Mouse (Mus musculus): ENCODE results near the gene Hcn1.
A peak's percentile ranks its signal among the peaks of the same experiment; 100 is the strongest.

Hcn1 gene

GRCm38 (mm10) chr13:117602181-117602580 lies at the start of gene Hcn1:
Gene Hcn1, plus strand, starts transcription at chr13:117602320.
- peak; percentile 90 for ATAC-seq (ENCODE audit: insufficient number of reproducible peaks, low FRiP score, low TSS enrichment)

DNA sequence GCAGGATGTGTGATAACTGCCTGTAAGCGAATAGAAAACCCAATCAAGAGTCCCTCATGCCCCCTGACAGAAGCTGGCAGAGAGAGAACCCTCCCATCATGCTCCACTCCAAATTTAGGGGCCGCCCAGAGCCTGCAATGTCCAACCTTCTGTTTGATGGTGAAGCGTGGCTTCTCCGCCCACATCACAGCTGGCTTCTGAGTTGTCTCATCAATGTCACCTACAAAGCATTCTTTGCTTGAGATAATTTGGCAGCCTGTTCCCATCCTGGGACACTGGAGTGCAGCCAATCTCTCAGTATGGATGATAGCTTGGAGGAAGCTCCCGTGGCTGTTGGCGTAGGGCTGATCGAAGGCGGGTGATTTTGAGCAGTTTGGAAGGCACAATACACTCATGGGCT lies 34.9 kb upstream of the Hcn1 start:
- ATAC-seq (ENCODE audit: insufficient number of reproducible peaks, low FRiP score, low TSS enrichment) = peak; percentile 49

DNA sequence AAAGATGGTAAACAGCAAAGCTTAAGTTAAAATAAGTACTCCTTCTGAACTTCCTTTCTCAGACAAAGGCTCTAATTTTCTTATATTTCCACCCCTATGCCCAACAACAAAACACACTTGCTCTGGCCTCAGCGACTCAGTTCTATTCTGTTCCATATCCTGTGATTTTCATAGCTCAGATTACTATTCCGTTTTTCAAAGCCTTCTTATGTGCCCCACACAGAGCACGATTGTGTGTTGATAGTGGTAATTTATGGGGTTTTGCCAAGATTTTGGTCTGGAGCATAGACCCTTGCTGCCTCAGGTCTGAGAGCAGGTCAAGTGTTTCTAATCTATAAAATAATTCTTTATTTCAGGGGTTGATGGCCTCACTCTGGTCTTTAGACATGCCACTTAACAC lies 30.4 kb upstream of the Hcn1 start:
- no peak for ATAC-seq (ENCODE audit: insufficient number of reproducible peaks, low FRiP score, low TSS enrichment)

- ATAC-seq (ENCODE audit: insufficient number of reproducible peaks, low FRiP score, low TSS enrichment) = no peak
Measured at GRCm38 (mm10) chr13:117594494-117595182, 7.5 kb upstream of the Hcn1 start.

GRCm38 (mm10) chr13:117595183-117595532 lies 7.0 kb upstream of the Hcn1 start:
- ATAC-seq (ENCODE audit: insufficient number of reproducible peaks, low FRiP score, low TSS enrichment) = no peak

DNA sequence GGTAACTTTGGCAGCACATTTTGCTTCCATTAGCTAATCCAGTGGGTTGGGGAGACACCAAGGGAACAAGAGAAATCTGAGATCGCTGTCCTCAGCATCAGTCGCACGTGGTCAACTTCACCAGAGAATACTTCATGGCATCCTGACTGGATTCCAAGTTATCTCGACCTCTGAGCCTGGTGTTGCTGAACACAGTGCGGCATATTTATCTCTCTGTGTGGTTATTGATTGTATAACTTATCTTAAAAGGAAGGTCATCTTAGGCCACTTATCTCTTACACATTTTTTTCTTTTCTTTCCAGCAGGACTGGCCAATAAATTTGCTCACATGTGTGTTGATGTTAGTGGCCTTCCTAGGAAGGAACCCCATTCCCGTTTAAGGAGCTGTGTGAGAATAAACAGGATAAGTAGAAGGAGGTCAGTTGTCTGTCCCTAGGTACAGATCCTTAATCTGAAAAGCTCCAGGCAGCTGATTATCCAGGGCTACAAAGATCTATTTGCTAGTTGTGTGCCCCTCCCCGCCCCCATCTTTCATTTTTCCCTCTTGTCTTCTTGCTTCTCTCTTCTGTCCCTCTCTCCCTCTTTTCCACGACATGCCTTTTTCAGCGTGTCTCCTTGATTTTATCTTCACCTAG lies 672 bp upstream of the Hcn1 start:
- no peak for ATAC-seq (ENCODE audit: insufficient number of reproducible peaks, low FRiP score, low TSS enrichment)

- ATAC-seq (ENCODE audit: insufficient number of reproducible peaks, low FRiP score, low TSS enrichment) = peak; percentile 53
Measured at GRCm38 (mm10) chr13:117602617-117603358, 668 bp downstream of the Hcn1 start.

- no peak for ATAC-seq (ENCODE audit: insufficient number of reproducible peaks, low FRiP score, low TSS enrichment)
Measured at GRCm38 (mm10) chr13:117603421-117603820, 1.3 kb downstream of the Hcn1 start.

DNA sequence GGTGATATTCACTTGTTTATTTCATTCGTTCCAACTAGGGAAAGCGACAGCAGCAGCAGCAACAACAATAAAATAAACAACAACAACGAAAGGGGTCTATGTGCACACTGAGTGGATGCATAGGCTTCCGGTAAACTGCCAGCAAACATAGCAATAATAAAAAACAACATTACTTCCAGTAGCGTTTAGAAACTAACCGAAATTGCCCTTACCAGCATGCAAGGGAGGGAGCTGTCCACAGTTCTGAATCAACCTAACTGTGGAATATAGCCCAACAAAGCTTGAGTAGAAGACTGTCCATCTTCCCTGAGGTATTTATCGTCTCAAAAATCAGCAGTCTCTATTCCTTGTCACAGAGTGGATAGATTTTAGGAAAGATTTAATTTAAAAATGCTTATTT lies 2.0 kb downstream of the Hcn1 start:
- no peak for ATAC-seq (ENCODE audit: insufficient number of reproducible peaks, low FRiP score, low TSS enrichment)

DNA sequence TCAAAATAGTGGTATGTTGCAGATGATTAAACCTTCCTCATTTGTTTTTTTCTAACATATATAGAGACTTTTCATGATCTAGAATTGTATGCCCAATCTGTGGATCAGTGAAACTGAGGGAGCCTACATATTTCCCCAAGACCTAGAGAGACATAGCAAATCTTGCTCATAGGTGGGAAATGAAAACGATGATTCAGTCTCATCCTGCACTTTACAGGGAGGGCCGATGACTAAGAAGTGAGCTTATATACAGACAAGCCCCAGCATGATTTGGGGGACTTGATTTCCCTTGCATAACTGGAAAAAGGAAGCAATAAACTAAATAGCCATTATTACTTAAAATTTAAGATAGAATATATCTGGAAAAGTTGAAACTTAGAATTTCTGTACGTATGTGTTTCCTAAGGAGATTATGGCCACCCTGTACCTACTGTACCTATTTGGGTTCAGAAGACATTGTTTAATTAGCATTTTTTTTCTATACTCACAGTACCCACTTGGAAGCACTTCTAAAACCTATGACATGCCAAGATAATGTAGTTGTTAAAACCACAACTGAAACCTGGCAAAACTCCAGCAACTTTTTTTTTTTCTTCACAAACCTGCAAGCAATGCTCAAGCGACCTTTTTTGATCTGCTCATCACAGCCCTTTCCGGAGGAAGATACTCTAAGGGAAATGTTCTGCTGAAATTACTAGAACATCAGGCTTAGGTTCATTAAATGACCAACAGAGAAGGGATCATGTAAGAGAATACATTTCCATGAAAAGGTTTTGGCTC lies 3.0 kb downstream of the Hcn1 start:
- ATAC-seq (ENCODE audit: insufficient number of reproducible peaks, low FRiP score, low TSS enrichment) = no peak

DNA sequence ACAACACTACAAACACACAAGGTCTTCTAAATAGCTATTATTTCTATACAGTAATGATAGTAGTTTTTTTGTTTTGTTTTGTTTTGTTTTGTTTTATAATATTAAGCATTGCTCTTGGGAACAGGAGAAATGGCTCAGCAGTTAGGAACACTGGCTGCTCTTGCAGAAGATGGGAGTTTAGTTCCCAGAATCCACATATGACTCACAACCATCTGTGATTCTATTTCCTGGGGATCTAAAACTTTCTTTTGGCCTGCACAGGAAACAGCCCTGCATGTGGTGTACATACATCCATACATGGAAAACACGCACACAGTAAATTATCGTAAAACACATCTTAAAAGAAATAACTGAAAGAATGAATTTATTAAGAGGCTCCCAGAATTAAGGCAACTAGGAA lies 9.8 kb downstream of the Hcn1 start:
- ATAC-seq (ENCODE audit: insufficient number of reproducible peaks, low FRiP score, low TSS enrichment) = no peak

GRCm38 (mm10) chr13:117619544-117619943 lies 17.4 kb downstream of the Hcn1 start:
- ATAC-seq (ENCODE audit: insufficient number of reproducible peaks, low FRiP score, low TSS enrichment) = no peak

GRCm38 (mm10) chr13:117657501-117657900 lies 55.4 kb downstream of the Hcn1 start:
- no peak for ATAC-seq (ENCODE audit: insufficient number of reproducible peaks, low FRiP score, low TSS enrichment)

- peak; percentile 94 for ATAC-seq (ENCODE audit: insufficient number of reproducible peaks, low FRiP score, low TSS enrichment)
Measured at GRCm38 (mm10) chr13:117658414-117659175, 56.5 kb downstream of the Hcn1 start.

- no peak for ATAC-seq (ENCODE audit: insufficient number of reproducible peaks, low FRiP score, low TSS enrichment)
Measured at GRCm38 (mm10) chr13:117659511-117659910, 57.4 kb downstream of the Hcn1 start.

DNA sequence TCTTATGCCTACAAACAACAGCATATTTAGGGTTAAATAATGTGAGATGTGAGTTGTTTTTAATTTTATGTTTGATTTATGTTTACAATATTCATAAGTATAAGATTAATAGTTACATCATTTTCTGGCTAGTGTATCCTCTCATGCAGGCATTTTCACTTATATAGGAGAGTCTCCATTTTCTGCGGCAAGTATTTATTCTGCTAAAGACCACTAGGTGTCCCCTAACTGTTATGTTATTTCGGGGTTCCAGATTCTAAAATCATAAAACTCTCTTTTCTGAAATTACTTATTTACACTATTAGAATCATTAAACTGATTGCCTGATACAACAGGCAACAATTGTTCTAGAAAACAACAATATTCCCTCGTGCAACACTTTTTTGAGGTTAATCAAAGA lies 60.5 kb downstream of the Hcn1 start:
- ATAC-seq (ENCODE audit: insufficient number of reproducible peaks, low FRiP score, low TSS enrichment) = no peak

GRCm38 (mm10) chr13:117669303-117669702 lies 67.2 kb downstream of the Hcn1 start:
- ATAC-seq (ENCODE audit: insufficient number of reproducible peaks, low FRiP score, low TSS enrichment) = no peak

DNA sequence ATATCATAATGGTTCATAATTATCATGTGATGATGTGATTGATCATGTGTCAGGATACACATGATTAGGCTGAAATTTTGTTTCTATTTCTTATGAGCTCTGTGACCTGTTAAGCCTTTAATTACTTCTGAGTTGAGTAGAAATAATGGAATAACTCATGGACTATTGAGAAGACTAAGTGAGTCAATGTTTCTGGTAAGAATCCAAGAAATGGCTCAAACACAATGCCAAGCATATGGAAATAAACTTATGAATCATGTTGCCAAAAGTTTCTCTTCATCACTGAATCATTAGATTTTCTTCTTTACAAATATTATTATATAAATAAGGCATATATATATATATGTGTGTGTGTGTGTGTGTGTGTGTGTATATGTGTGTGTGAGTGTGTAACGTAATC lies 69.7 kb downstream of the Hcn1 start:
- ATAC-seq (ENCODE audit: insufficient number of reproducible peaks, low FRiP score, low TSS enrichment) = no peak

- no peak for ATAC-seq (ENCODE audit: insufficient number of reproducible peaks, low FRiP score, low TSS enrichment)
Measured at GRCm38 (mm10) chr13:117676418-117676817, 74.3 kb downstream of the Hcn1 start.

DNA sequence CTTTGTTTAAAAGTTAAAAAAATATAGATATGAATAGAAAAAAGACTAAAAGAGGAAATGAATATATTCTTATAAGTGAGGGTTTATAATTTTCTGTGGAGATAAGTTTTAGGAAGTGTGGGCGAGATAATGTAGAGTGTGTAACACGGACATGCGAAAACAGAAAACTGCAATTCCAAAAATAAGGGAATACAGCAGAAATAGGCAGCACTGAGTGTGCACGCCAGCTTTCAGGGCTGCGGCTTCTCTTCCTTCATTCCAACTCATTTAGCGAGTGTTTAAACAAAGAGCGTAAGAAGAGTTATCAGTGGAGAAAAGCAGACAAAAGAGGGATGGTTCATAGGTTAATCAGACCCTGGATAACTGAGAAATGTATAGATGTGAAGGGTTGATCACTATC lies 85.5 kb downstream of the Hcn1 start:
- ATAC-seq (ENCODE audit: insufficient number of reproducible peaks, low FRiP score, low TSS enrichment) = no peak

All from cerebellum, adult (tissue).